Mouse (Mus musculus) heart, postnatal 0 days (tissue): Measurements from ENCODE around the gene Fam24b. TPM values are rescaled to one million over a fixed set of nuclear protein-coding genes. Genes with fewer than 3 reads are reported as not detected.

Experiments
- ATAC-seq: fragments of 200-750 bp; cut with Nextera tagmentation; 2 replicates; pipeline ENCODE4 v1.8.0; 2017; ENCODE audit warnings: low read depth, moderate number of reproducible peaks, moderate library complexity; ENCODE audit not compliant: insufficient read depth
- DNase-seq: peaks from one replicate; pipeline ENCODE4 v3.0.0-alpha.2; 2016; ENCODE audit warnings: low spot score
- H3K27ac ChIP-seq: fragments of 300-500 bp; sonication (generic); 2 replicates; pipeline ENCODE4 v1.5.1; 2014; ENCODE audit warnings: low read depth, mild to moderate bottlenecking
- H3K27me3 ChIP-seq: fragments of 300-500 bp; sonication (generic); 2 replicates; pipeline ENCODE4 v1.6.1; 2014; ENCODE audit warnings: low read length, mixed read lengths; ENCODE audit not compliant: control insufficient read depth, insufficient read depth
- H3K36me3 ChIP-seq: fragments of 300-500 bp; sonication (generic); replicated peaks from 2 replicates; pipeline ENCODE4 v1.6.1; 2014; ENCODE audit warnings: low read length, mixed read lengths; ENCODE audit not compliant: control insufficient read depth, insufficient read depth
- H3K4me1 ChIP-seq: fragments of 300-500 bp; sonication (generic); 2 replicates; pipeline ENCODE4 v1.6.1; 2014; ENCODE audit warnings: antibody characterized with exemption; ENCODE audit not compliant: control insufficient read depth, insufficient read depth
- H3K4me2 ChIP-seq: fragments of 300-500 bp; sonication (generic); 2 replicates; pipeline ENCODE4 v1.6.1; 2014; ENCODE audit warnings: low read depth, mild to moderate bottlenecking, low read length, moderate library complexity
- H3K4me3 ChIP-seq: fragments of 300-500 bp; sonication (generic); 2 replicates; pipeline ENCODE4 v1.5.1; 2014; ENCODE audit warnings: low read depth, low read length
- H3K9ac ChIP-seq: fragments of 300-500 bp; sonication (generic); replicated peaks from 2 replicates; pipeline ENCODE4 v1.6.1; 2014; ENCODE audit warnings: low read depth, low read length, mixed read lengths
- H3K9me3 ChIP-seq: fragments of 300-500 bp; sonication (generic); replicated peaks from 2 replicates; pipeline ENCODE4 v1.6.1; 2016; ENCODE audit warnings: low read length; ENCODE audit not compliant: control insufficient read depth
- CTCF ChIP-seq: IDR thresholded peaks from 2 replicates; pipeline ENCODE4 v1.5.1; 2016; ENCODE audit warnings: antibody characterized with exemption, control low read depth, low read depth
- EP300 ChIP-seq: IDR thresholded peaks from 2 replicates; pipeline ENCODE4 v1.6.1; 2016; ENCODE audit warnings: antibody characterized with exemption, low read depth
- WGBS: fragments of 180-500 bp; shearing (Covaris S2); extraction: QIAGEN DNeasy Blood & Tissue Kit; methylation state at CpG from one replicate; pipeline ENCODE4 v1.1.7; 2014; 5-methylcytosine and 5-hydroxymethylcytosine counted together
- polyA plus RNA-seq: library from polyadenylated mRNA; unstranded; fragments of >200 nt; fragmentation: Nextera tagmentation; extraction: Ambion mirVana; gene quantifications from 2 replicates; pipeline ENCODE4 v1.2.1, GENCODE M21; 2015
- total RNA-seq: library from RNA; depleted of rRNA; stranded (reverse); fragments of >200 nt; gene quantifications from 2 replicates; pipeline ENCODE4 v1.2.3, GENCODE M21; 2014; ENCODE audit warnings: low replicate concordance; rRNA removed

The Fam24b gene
- total and polyA plus RNA-seq, 2 experiments from 2014 or later: not detected

GRCm38 (mm10) chr7:131314493-131314892 is 14.8 kb downstream of the Fam24b start:
- Histone ChIP-seq H3K4me1 (peaks cover 6% of the 10 kb centered on the region; the same call in 1 of the 2 replicates), H3K36me3 (no peaks in the 10 kb centered on the region), H3K4me2 (no peak overlapping the region), H3K4me3 (no peak overlapping the region), H3K9me3 (no peaks in the 10 kb centered on the region), H3K27me3 (no peaks in the 10 kb centered on the region), H3K27ac (no peak overlapping the region), H3K9ac (no peak overlapping the region)
- ATAC-seq (no peak), DNase-seq (no peak)
- TF ChIP-seq CTCF (no peak), EP300 (no peak)
- 83% methylated on average over 7 of the region's 7 CpGs for whole genome bisulfite sequencing

- Histone ChIP-seq H3K9me3 (no peaks in the 10 kb centered on the region), H3K27ac (no peak overlapping the region), H3K27me3 (no peaks in the 10 kb centered on the region), H3K4me3 (no peak overlapping the region), H3K9ac (no peak overlapping the region), H3K36me3 (no peaks in the 10 kb centered on the region), H3K4me2 (no peak overlapping the region), H3K4me1 (no peaks in the 10 kb centered on the region)
- TF ChIP-seq CTCF: no peak
- no peak for TF ChIP-seq EP300
- 72% methylated on average over 5 of the region's 5 CpGs for WGBS
- ATAC-seq (no peak), DNase-seq (no peak)
These were observed 22.6 kb downstream of the Fam24b start for GRCm38 (mm10) chr7:131306733-131307132.

GRCm38 (mm10) chr7:131303340-131303739 is 26.0 kb downstream of the Fam24b start:
- Histone ChIP-seq H3K27ac (no peak overlapping the region), H3K4me3 (no peak overlapping the region), H3K36me3 (no peaks in the 10 kb centered on the region), H3K27me3 (no peaks in the 10 kb centered on the region), H3K9me3 (no peaks in the 10 kb centered on the region), H3K9ac (no peak overlapping the region), H3K4me2 (no peak overlapping the region), H3K4me1 (no peaks in the 10 kb centered on the region)
- WGBS: 77% methylated on average over 8 of the region's 8 CpGs
- ATAC-seq (no peak), DNase-seq (no peak)
- TF ChIP-seq CTCF: no peak
- no peak for TF ChIP-seq EP300

GRCm38 (mm10) chr7:131297151-131297550 is 32.2 kb downstream of the Fam24b start:
- no peak overlapping the region for H3K4me2 ChIP-seq
- no peaks in the 10 kb centered on the region for H3K9me3 ChIP-seq
- 60% methylated on average over 8 of the region's 8 CpGs for WGBS
- no peaks in the 10 kb centered on the region for H3K4me1 ChIP-seq
- H3K9ac ChIP-seq: no peak overlapping the region
- H3K27me3 ChIP-seq: no peaks in the 10 kb centered on the region
- no peaks in the 10 kb centered on the region for H3K36me3 ChIP-seq
- no peak for DNase-seq
- no peak overlapping the region for H3K27ac ChIP-seq
- TF ChIP-seq EP300 (no peak), CTCF (peak; percentile 15; the same call in 1 of the 2 replicates)
- no peak for ATAC-seq
- no peak overlapping the region for H3K4me3 ChIP-seq

Other genes starting within 250 kb of the Fam24b start
- not detected in 2 replicates for gene 4933402N03Rik, start 183.2 kb downstream of the Fam24b start, total RNA-seq
- not detected in 2 replicates for gene 4933402N03Rik, start 183.2 kb downstream of the Fam24b start, polyA plus RNA-seq
- gene 5430419D17Rik, start 155.1 kb downstream of the Fam24b start, total RNA-seq: 0.89 and 0.95 TPM in 2 replicates
- gene 5430419D17Rik, start 155.1 kb downstream of the Fam24b start, polyA plus RNA-seq: 0.37 and 0.59 TPM in 2 replicates
- 0.84 and 3.4 TPM in 2 replicates for gene Cuzd1, start 7.2 kb downstream of the Fam24b start, total RNA-seq
- 0.60 and 0.65 TPM in 2 replicates for gene Cuzd1, start 7.2 kb downstream of the Fam24b start, polyA plus RNA-seq
- not detected in 2 replicates for gene Fam24a, start 4.3 kb upstream of the Fam24b start, total RNA-seq
- gene Fam24a, start 4.3 kb upstream of the Fam24b start, polyA plus RNA-seq: not detected in 2 replicates
- gene 2310057M21Rik, start 33.2 kb upstream of the Fam24b start, total RNA-seq: 4.2 and 6.3 TPM in 2 replicates
- 13.6 and 15.0 TPM in 2 replicates for gene 2310057M21Rik, start 33.2 kb upstream of the Fam24b start, polyA plus RNA-seq
- gene Pstk, start 41.6 kb upstream of the Fam24b start, total RNA-seq: 75.0 and 82.2 TPM in 2 replicates
- gene Pstk, start 41.6 kb upstream of the Fam24b start, polyA plus RNA-seq: 124 and 126 TPM in 2 replicates
- 9.5 and 12.2 TPM in 2 replicates for gene Ikzf5, start 81.0 kb upstream of the Fam24b start, total RNA-seq
- gene Ikzf5, start 81.0 kb upstream of the Fam24b start, polyA plus RNA-seq: 7.2 and 7.3 TPM in 2 replicates
- 32.5 and 36.8 TPM in 2 replicates for gene Acadsb, start 81.1 kb upstream of the Fam24b start, total RNA-seq
- 81.1 and 83.9 TPM in 2 replicates for gene Acadsb, start 81.1 kb upstream of the Fam24b start, polyA plus RNA-seq
- not detected in 2 replicates for gene Hmx3, start 213.4 kb upstream of the Fam24b start, total RNA-seq
- gene Hmx3, start 213.4 kb upstream of the Fam24b start, polyA plus RNA-seq: not detected in 2 replicates
- gene Hmx2, start 219.3 kb upstream of the Fam24b start, total RNA-seq: not detected in 2 replicates
- gene Hmx2, start 219.3 kb upstream of the Fam24b start, polyA plus RNA-seq: not detected in 2 replicates
- gene Bub3, start 230.7 kb upstream of the Fam24b start, total RNA-seq: 75.8 and 89.9 TPM in 2 replicates
- 67.6 and 70.5 TPM in 2 replicates for gene Bub3, start 230.7 kb upstream of the Fam24b start, polyA plus RNA-seq